Mouse (Mus musculus): ENCODE data around the gene Hspbp1. TPM values are rescaled to one million over a fixed set of nuclear protein-coding genes. Genes with fewer than 3 reads are reported as not detected.
A peak's percentile ranks its signal among the peaks of the same experiment; 100 is the strongest.

The Hspbp1 gene
- polyA plus RNA-seq (2015; fragmentation: Nextera tagmentation; extraction: Ambion mirVana): 74.9 and 91.0 TPM in 2 replicates

DNA sequence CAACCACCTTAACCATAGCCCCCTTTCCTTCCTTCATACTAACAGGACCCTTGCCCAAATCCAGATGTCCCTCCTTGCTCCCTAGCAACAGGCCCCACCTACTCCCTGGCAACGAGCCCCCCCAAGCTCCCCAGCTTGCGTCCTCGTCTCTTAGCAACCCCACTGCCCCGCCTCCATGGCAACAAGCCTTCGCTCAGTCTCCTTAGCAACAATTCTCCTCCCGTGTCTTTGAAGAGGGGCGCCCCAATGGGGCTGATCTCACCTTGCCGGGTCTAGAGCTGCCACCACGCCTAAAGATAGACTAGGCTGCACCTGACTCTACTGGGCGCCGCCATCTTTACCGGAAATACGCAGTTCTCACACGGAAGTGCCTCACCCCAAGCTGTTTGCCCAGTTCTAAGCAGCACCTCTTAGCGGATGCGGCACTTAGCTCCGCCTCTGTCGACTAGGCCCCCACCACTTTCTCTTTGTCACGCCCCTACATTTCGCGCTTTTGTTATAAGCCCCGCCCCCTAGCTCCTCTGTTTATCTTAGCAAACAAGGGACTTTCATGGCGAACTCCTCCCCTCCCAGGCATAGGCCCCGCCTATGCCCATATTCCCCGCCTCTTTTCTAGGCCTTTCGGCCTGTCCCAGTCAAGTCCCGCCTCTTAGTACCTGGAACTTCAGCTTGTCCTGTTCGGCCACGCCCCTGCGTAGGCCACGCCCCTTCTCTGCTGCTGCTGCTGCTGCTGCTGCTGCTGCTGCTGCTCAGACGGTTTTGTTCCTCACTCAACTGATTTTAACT, at the start of gene Hspbp1:
Hspbp1 (minus strand) TSS at position 437 of the 786 bp plus-strand sequence.
- peak; percentile 99 for DNase-seq (ENCODE audit: low spot score)

DNA sequence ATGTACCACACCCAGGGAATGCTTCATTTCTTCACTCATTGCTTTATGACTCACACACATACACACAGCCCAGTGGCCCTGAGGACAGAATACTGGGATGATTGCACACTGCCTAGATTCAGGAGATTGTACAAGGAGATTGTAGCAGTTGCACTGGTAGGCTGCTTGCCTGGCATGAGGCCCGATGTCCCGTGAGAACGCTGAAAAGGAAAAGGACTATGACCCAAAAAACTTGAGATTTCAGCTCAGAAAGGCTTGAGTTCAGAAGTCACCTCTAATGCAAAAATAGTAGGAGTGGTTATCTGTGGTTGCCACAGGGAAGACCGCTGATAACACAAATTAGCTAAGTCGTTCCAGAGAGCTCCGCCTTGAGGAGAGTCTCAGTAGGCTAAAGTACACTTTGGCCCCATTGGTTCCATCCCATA, 48.1 kb upstream of the Hspbp1 start:
- no peak for DNase-seq (ENCODE audit: low spot score)

DNA sequence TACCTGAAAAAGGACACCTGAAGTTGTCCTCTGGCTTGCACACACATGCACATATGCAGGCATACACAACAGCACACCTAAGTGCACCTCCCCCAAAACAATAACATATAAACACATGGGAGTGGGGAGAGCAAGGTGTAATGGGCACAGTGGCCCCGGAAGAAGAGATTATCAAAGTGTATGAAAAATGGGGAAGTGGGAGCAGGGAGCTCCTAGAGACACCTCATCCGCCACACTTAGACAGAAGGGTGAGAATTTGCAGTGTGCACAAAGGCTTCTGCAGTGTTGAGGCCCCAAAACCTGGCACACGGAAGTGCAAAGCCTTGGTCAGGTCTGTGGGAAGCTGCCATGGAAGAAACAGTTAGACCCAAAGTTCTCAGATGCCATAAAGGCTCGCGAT, 46.2 kb upstream of the Hspbp1 start:
- no peak for DNase-seq (ENCODE audit: low spot score)

DNA sequence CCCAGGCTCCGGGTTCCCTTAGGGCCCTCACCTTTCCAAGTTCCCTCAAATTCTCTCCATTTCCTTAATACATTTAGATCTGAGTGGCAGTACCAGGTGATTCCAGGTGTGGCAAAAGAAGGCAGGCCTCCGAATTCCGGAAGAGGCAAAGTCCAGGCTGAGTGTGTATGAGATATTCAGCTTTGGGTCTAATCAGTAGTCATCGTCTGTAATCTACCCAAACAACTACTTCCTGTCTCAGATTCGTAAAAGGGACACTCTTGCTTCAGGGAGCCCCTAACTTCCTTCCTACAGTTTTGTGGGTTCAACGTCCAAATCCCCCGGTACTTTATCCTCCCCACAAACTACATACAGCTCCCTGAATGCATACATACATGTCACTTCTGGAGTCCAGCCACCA, 40.3 kb upstream of the Hspbp1 start, which contains the start of gene Tmem150b:
Tmem150b (minus strand) TSS at position 81 of the 400 bp plus-strand sequence.
- peak; percentile 8 for DNase-seq (ENCODE audit: low spot score)

DNA sequence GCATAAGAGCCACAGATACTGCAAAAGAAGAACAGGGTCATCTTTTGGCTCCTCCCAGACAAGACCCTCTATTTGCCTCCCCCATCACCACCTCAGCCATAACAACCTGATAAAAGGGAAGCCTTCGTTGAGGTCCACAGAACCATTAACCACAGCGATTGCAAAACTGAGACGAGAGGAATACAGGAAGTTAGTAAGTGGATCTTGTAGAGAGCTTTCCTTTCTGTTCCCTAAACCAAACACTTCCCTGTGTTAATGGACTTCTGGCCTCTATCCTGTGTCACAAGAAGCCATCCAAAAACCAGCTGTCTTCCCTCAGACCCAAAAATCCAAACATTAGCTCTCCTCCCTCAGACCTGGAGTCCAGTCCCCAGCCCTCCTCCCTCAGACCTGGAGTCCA, 39.5 kb upstream of the Hspbp1 start:
- no peak for DNase-seq (ENCODE audit: low spot score)

DNA sequence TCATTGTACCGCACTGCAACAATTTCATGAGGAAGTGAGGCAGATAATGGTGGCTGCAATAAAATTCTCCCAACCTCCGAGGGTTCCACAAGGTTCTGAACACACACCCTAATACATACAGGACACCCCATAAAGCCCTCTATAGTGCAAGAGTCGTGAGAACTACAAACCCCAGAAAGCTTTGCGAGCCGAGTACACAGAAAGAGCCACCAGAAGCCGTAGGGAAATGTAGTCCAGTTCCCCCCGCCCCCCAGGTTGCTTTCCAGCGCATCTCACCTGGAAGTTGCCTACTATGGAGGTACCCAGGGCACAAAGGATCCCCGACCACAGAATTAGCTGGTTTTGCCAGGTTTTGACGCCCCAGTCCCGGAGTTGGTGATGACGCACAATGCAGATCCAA, 38.6 kb upstream of the Hspbp1 start:
- peak; percentile 46 for DNase-seq (ENCODE audit: low spot score)

DNA sequence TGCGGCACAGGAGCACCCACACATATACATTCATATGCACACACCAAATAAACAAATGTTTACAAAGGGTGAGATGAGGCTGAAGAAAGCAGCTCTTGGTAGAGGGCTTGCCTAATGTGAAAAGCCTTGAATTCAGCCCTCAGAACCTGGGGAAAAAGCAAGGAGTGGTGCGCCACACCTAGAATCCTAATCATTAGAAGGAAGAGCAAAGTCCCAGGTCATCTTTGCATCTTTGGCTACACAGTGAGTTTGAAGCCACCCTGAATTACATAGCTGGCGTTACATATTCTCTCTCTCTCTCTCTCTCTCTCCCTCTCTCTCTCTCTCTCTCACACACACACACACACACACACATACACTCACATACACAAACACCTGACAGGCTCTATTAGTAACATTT, 34.4 kb upstream of the Hspbp1 start:
- no peak for DNase-seq (ENCODE audit: low spot score)

DNA sequence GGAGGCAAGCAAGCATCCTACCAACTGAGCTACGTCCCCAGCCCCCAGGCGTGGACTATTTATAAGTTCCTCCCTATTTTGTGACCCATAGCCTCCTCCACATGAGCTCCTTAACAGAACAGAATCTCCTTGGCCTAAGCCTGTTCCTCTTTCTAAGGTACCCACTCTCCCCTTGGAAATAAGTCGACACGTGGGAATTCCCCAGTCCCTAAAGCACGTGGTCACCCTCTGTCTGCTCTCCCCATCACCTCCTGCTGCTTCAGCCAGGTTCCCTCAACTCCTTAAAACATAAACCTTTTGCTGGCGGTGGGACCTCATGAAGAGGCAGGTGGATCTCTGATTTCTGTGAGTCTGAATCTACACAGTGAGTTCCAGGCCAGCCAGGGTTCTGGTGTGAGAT, 32.1 kb upstream of the Hspbp1 start:
- DNase-seq (ENCODE audit: low spot score): no peak

DNA sequence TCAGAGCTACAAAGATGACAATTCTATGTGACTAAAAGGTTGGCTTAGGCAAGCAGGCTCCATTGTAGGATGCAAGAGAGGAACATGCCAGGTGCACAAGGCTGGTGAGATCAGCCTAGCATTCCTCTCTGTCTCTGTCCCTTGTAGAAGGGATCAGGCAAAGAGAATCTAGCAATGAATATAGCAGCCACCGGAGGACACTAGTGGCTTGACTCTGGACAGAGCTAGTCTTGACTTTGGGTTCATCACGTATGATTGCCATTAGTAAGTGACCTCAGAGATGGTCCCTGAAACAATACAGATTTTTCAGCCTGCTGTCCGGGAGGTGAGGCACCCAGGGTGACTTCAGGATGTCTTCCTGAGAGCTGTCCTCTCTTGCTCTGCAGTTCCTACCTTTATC, 27.7 kb upstream of the Hspbp1 start:
- no peak for DNase-seq (ENCODE audit: low spot score)

DNA sequence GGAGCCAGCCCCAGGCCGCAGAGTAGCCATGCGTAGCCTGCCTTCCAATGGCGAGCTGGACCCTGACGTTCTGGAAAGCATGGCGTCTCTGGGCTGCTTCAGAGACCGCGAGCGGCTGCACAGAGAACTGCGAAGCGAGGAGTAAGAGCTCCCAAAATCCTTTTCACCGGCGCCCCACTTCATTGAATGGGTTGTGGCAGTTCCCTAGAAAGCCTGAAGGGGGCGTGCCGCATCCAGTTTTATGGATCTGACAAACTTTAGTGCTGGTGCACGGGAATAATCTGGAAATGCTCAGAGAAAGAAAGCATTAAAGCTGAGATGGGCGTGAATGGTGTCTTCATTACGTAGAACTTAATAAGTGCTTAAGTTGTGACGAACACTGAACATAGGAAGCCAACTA, 20.2 kb upstream of the Hspbp1 start:
- peak; percentile 38 for DNase-seq (ENCODE audit: low spot score)

DNA sequence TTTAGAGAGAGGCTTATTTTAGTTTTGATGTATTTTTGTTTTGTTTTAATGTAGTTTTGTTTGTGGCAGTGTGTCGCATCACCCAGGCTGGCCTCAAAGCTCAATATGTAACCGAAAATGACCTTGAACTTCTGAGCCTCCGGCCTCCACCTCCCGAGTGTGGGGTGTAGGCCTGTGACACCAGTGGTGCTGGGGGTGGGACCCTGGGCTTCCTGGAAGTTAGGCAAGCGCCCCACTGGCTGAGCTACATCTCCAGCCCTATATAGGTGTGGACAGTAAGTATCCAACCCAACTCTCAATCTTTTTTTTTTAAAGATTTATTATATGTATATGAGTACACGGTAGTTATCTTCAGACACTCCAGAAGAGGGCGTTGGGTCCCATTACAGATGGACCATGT, 18.3 kb upstream of the Hspbp1 start:
- DNase-seq (ENCODE audit: low spot score): no peak

DNA sequence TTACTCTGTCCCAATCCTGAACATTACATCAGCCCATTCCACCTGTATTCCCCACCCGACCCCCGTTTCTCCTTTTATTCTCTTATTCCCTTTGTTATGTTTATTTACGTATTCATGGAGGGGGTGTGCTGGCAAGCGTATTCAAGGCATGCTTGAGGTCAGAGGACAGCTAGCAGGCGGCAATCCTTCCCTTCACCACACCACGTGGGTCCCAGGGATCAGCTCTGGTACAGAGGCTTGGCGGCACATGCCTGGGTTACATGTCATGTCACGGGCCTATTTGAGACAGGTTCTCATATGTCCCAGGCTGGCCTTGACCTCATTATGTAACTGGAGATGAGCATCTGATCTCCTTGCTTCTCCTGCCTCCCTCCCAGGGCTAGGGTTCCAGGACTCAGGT, 17.5 kb upstream of the Hspbp1 start:
- DNase-seq (ENCODE audit: low spot score): no peak

DNA sequence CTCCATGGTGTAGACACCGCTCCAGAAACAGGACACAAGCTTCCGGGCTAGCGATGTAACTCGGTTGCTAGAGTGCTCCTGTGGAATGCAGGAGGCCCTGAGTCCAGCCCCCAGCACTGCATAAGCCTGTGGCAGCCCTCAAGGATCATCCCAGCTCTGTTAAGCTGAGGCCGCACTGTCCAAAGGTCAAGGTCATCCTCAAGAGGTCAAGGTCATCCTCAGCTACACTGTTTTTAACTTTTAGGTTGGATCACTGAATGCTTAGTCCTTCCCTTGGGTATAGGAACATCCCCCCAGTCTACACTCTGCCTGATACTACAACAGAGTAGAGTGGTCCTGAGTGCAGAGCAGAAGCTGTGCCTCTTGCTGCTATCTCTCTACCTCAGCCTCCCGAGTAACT, 8.1 kb upstream of the Hspbp1 start:
- no peak for DNase-seq (ENCODE audit: low spot score)

DNA sequence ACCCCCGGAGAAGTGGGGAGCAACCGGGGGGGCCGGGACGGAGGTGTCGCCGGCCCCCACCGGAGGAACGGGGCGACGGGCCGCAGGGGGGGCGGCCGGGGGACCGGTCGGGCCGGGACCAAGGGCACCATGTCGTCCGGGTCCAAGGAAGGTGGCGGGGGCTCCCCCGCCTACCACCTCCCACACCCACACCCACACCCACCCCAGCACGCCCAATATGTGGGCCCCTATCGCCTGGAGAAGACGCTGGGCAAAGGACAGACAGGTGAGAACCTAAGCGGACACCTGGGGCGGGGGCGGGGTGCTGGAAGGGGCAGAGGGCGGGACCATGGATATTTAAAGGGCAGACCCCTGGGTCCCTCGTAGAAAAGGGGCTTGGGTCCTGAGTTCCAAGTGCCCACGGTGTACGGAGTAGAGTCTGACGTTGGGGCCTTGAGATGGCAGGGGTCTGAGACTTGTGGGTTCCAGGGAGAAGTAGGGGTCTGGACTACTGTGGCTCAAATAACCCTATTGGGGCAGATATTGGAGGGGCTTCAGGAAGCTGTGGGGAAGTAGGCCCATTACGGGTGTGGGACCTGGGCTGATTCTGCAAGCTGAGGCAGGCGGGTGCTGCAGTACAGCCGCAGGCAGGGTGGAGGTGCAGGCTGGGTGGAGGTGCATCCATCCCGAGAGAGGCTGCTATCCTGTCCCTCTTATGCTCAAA, 6.2 kb upstream of the Hspbp1 start:
- DNase-seq (ENCODE audit: low spot score): no peak

DNA sequence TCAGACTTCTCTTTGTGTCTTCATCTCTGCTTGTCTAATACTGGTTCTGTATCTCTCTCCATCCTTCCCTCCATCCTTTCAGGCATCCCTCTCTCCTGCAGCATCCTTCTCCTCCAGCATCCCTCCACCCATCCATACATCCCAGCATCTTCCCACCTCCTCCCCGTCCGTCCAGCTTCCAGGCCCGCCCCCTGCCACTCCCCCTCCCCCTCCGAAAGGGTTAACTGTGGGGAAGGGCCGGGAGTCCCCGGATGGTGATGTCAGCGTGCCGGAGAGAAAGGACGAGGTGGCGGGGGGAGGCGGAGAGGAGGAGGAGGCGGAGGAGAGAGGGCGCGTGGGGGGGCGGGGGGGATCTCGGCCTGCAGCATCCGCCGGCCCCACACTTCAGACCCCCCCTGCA, 5.5 kb upstream of the Hspbp1 start, which contains the start of gene Brsk1:
Brsk1 (plus strand) TSS at position 218 of the 400 bp plus-strand sequence.
- peak; percentile 20 for DNase-seq (ENCODE audit: low spot score)

DNA sequence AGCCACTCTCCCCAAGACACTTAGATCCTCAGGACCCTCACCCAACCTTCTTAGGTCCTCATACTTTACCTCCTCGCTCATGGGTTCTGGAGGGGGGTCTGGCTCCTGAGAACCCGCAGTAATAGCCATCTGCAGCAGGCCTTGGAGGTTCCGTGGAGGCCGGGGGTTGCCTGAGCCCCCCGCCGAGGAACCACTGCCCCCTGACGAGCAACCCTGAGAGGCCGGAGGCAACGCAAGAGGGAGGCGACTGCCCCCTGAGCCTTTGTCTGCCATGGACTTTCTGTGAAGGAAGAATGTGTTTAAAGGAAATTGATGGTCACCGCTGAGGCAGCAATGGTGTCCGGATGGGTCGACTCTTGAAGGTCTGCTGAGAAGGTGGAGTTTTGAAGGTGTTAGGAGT, 665 bp downstream of the Hspbp1 start:
- DNase-seq (ENCODE audit: low spot score): no peak

DNA sequence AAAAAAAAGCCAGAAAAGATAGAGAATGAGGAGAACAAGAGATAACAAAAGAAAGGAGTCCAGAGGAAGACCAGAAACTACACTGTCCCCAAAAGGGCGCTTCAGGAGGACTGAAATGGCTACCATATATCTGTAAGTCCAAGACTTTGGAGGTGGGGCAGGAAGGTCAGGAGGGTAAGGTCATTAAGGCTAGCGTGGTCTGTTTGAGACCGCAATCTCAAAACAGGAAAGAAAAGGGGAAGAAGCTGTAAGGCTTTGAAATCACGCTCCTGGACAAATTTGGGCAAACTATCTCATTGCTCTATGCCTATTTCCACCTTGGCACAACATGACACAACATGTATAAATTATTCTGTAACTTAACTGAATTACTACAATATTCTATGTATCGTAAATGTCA, 1.6 kb downstream of the Hspbp1 start:
- no peak for DNase-seq (ENCODE audit: low spot score)

DNA sequence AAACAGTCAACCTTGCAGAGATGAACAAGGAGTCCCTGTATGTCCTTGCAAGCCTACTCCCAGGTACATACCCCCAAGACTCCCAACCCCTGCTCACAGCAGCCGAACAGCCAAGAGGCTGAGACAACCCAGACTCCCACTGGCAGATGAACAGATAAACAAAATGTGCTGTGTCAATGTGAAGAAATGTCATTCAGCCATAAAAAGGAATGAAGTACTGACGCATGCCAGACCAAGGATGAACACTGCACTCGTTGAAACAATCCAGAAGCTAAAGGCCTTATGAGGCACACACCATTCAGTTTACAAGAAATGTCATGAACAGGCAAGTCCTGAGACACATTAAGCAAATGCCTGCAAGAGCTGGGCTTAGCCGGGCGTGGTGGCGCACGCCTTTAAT, 9.7 kb downstream of the Hspbp1 start:
- no peak for DNase-seq (ENCODE audit: low spot score)

DNA sequence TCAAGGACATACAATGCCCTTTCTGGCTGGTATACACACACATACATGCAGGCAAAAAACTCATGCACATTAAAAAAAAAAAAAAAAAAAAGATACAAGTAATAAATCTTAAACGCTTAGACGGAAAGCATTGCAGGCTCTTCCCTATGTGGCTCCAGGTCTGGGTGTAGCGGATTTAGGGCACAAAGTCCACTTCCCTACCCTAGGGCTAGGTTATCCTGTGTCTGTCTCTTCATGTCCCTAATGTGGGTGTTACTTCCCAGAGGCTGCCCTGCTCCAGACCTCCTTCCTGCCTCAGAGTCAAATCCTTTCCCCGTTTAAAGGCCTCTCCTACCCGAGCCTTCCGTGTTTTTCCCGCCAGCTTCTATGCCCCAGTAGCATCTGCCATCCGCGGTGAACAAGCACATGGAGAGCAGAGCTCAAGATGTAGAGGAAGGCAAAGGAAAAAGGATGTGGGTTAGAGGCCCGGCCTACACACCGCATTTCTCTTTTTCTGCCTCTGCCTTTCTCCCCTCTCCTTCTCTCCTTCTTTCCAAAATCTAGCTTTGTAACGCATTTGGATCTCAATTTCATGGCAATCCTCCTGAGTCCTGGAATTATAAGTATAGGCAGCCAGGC, 10.6 kb downstream of the Hspbp1 start:
- DNase-seq (ENCODE audit: low spot score): peak; percentile 45

DNA sequence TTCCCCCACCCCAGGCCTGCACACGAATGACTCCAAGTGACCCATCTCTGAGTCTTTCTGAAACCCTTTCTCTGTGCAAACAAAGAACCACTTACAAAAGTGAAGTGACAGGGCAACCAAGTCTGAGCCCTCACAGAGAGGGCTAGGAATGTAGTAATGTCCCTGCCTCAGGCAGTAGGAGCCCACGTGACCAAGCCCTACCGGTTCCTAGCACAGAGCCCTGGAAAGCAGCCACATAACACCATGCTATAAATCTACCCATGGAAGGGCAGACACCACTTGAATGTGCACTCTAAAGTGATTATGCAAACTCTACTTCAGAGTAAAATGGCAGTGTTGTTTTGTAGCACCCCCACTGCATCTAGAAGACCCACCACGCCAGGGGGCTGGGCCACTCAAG, 12.9 kb downstream of the Hspbp1 start:
- no peak for DNase-seq (ENCODE audit: low spot score)

DNA sequence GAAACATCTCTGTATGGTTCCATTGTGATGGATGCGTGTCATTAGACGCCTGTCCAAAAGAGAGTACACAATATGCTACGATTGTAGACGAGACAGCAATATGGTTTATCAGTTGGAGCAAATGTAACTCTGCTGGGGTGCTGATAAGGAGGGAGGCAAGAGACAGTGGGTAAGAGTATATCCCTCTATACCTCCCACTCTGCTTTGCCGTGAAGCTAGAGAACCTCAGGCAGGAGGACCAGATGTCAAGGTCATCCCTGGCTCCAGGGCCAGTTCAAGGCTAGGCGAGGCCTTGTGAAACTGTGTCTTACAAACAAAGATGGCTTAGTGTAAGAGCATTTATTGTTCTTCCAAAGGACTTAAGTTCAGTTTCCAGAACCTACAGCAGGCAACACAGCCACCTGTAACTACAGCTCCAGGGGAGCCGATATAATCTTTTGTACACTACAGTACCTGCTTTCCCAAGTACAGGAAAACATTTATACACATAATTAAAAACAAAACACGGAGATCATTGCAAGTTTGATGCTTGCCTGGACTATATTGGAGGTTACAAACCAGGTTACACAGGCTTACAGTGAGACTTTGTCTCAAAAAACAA, 14.1 kb downstream of the Hspbp1 start:
- DNase-seq (ENCODE audit: low spot score): no peak

DNA sequence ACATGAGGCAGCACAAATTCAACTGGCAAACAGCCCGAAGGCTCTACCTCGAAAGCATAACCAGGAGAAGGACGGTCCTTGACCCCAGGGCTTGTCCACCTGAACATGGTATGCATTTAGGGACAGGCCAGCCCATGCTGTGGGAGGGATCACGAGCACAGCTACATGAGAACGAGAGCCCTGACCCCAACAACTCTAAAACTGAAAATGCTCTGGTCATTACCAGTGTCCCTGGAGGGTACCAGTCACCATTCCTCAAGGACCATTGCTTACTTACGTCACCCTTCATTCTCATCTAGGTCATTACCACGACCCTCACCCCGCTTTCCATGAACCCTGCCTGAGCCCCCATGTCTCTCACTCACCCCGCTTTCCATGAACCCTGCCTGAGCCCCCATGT, 15.7 kb downstream of the Hspbp1 start:
- no peak for DNase-seq (ENCODE audit: low spot score)

Measured in thymus, postnatal 0 days (tissue).